Mouse (Mus musculus) liver, embryonic 15.5 days (tissue): ENCODE data around the gene Veph1. TPM values are rescaled to one million over a fixed set of nuclear protein-coding genes. Genes with fewer than 3 reads are reported as not detected.

Experiments used
- ATAC-seq: fragments of 200-750 bp; cut with Nextera tagmentation; 2 replicates; pipeline ENCODE4 v1.8.0; 2017; ENCODE audit warnings: moderate number of reproducible peaks, mild to moderate bottlenecking, moderate library complexity; ENCODE audit not compliant: insufficient read depth
- H3K27ac ChIP-seq: fragments of 300-500 bp; sonication (generic); replicated peaks from 2 replicates; pipeline ENCODE4 v1.5.1; 2015; ENCODE audit warnings: mild to moderate bottlenecking, inconsistent platforms
- H3K27me3 ChIP-seq: fragments of 300-500 bp; sonication (generic); 2 replicates; pipeline ENCODE4 v1.6.1; 2015; ENCODE audit warnings: mild to moderate bottlenecking, inconsistent platforms
- H3K36me3 ChIP-seq: fragments of 300-500 bp; sonication (generic); replicated peaks from 2 replicates; pipeline ENCODE4 v1.6.1; 2015; ENCODE audit warnings: moderate library complexity, mild to moderate bottlenecking, inconsistent platforms
- H3K4me1 ChIP-seq: fragments of 300-500 bp; sonication (generic); replicated peaks from 2 replicates; pipeline ENCODE4 v1.6.1; 2015; ENCODE audit warnings: inconsistent platforms
- H3K4me2 ChIP-seq: fragments of 300-500 bp; sonication (generic); 2 replicates; pipeline ENCODE4 v1.6.1; 2015; ENCODE audit warnings: moderate library complexity, mild to moderate bottlenecking, inconsistent platforms
- H3K4me3 ChIP-seq: fragments of 300-500 bp; sonication (generic); replicated peaks from 2 replicates; pipeline ENCODE4 v1.5.1; 2015; ENCODE audit warnings: mild to moderate bottlenecking, inconsistent platforms
- H3K9ac ChIP-seq: fragments of 300-500 bp; sonication (generic); 2 replicates; pipeline ENCODE4 v1.6.1; 2015; ENCODE audit warnings: moderate library complexity, mild to moderate bottlenecking, inconsistent platforms
- H3K9me3 ChIP-seq: fragments of 300-500 bp; sonication (generic); replicated peaks from 2 replicates; pipeline ENCODE4 v1.6.1; 2016; ENCODE audit warnings: inconsistent platforms
- WGBS: fragments of 180-500 bp; shearing (Covaris S2); methylation state at CpG from one replicate; pipeline ENCODE4 v1.1.7; 2015; ENCODE audit warnings: mixed read lengths; ENCODE audit not compliant: insufficient replicate concordance; 5-methylcytosine and 5-hydroxymethylcytosine counted together
- polyA plus RNA-seq: library from polyadenylated mRNA; unstranded; fragments of >200 nt; fragmentation: Nextera tagmentation; extraction: Ambion mirVana; gene quantifications from 2 replicates; pipeline ENCODE4 v1.2.1, GENCODE M21; 2015

The Veph1 gene
- polyA plus RNA-seq, 1 experiment from 2014 or later: 0.05 TPM

- H3K9me3 ChIP-seq: no peaks in the 10 kb centered on the region
- ATAC-seq: no peak
- H3K4me3 ChIP-seq: no peak overlapping the region
- no peaks in the 10 kb centered on the region for H3K4me1 ChIP-seq
- 47% methylated on average over 5 of the region's 5 CpGs for WGBS
- H3K27me3 ChIP-seq: no peaks in the 10 kb centered on the region
- no peaks in the 10 kb centered on the region for H3K36me3 ChIP-seq
- no peak overlapping the region for H3K4me2 ChIP-seq
- H3K9ac ChIP-seq: no peak overlapping the region
- H3K27ac ChIP-seq: no peak overlapping the region
These were observed 131.6 kb downstream of the Veph1 start for GRCm38 (mm10) chr3:66165026-66165425.

GRCm38 (mm10) chr3:66164585-66164984 is 132.1 kb downstream of the Veph1 start:
- ATAC-seq: no peak
- Histone ChIP-seq H3K9me3 (no peaks in the 10 kb centered on the region), H3K9ac (no peak overlapping the region)

GRCm38 (mm10) chr3:66162612-66163011 is 134.0 kb downstream of the Veph1 start:
- no peaks in the 10 kb centered on the region for H3K36me3 ChIP-seq
- 64% methylated on average over 6 of the region's 6 CpGs for WGBS

More at GRCm38 (mm10) chr3:66164585-66164984, 132.1 kb downstream of the Veph1 start:
- Histone ChIP-seq H3K27ac (no peak overlapping the region), H3K36me3 (no peaks in the 10 kb centered on the region), H3K4me3 (no peak overlapping the region), H3K4me2 (no peak overlapping the region), H3K27me3 (no peaks in the 10 kb centered on the region), H3K4me1 (no peaks in the 10 kb centered on the region)
- WGBS: 39% methylated on average over 3 of the region's 3 CpGs

DNA sequence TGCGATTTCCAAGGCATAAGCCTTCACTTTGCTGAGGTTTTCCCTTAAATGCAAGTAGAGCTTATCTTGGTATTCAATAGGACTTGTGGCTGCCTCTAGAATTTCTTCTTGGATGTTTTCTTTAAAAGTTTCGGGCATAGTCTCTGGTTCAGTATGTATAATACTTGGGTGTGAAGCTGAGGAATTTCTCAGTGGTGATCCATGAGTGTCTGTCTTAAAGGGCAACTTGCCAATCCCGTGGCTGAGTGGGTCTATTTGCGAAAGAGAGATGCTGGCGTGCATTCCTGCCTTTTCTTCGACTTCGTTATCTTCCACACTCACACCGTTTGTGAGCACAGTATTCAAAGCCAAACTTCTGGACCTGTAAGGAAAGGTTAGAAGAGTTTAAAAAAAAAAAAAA is 138.7 kb downstream of the Veph1 start:
- H3K36me3 ChIP-seq: no peaks in the 10 kb centered on the region
- H3K27ac ChIP-seq: no peak overlapping the region
- no peaks in the 10 kb centered on the region for H3K4me1 ChIP-seq
- H3K4me2 ChIP-seq: no peak overlapping the region
- no peak overlapping the region for H3K4me3 ChIP-seq
- 68% methylated on average over 8 of the region's 8 CpGs for WGBS
- ATAC-seq: no peak
- no peaks in the 10 kb centered on the region for H3K27me3 ChIP-seq
- H3K9ac ChIP-seq: no peak overlapping the region
- H3K9me3 ChIP-seq: no peaks in the 10 kb centered on the region

More at GRCm38 (mm10) chr3:66162612-66163011, 134.0 kb downstream of the Veph1 start:
- Histone ChIP-seq H3K9ac (no peak overlapping the region), H3K4me1 (no peaks in the 10 kb centered on the region), H3K4me3 (no peak overlapping the region), H3K27ac (no peak overlapping the region), H3K4me2 (no peak overlapping the region), H3K27me3 (no peaks in the 10 kb centered on the region), H3K9me3 (no peaks in the 10 kb centered on the region)
- ATAC-seq: no peak

GRCm38 (mm10) chr3:66137601-66138000 is 159.0 kb downstream of the Veph1 start:
- Histone ChIP-seq H3K4me1 (no peaks in the 10 kb centered on the region), H3K9me3 (no peaks in the 10 kb centered on the region), H3K4me2 (no peak overlapping the region), H3K27ac (no peak overlapping the region), H3K27me3 (no peaks in the 10 kb centered on the region), H3K36me3 (no peaks in the 10 kb centered on the region), H3K4me3 (no peak overlapping the region), H3K9ac (no peak overlapping the region)
- 60% methylated on average over 7 of the region's 7 CpGs for whole genome bisulfite sequencing
- no peak for ATAC-seq

DNA sequence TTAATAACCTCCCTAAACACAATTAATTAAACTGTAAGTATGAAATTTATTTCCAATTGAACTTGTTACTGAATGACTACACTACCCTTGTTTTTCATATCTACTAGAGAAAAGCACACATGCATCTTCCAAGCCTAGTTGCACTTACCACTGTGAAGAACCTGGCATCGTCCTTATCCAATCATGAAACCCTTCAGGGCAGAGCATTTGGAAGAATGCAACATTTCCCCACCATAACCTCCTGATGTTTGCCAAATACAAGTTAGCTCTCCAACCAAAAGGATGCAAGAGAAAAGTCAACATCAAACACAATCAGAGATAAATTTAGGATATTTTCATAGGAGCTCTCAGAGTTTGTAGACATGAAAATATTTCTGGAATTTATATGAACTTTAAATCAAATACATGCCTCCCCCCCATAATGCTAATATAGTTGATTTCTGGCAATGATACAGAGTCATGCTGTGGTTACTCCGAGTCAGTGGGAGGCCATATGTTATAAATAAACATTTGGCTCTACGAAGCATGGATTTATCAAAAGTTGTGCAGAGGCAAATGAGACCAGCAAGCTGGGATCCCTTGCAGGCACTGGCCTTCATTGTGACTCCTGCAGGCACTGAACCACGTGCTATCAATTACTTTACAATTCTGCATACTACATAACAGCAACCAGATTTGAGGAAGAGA is 165.2 kb downstream of the Veph1 start:
- Histone ChIP-seq H3K9ac (no peak overlapping the region), H3K36me3 (no peaks in the 10 kb centered on the region), H3K4me2 (no peak overlapping the region), H3K9me3 (no peaks in the 10 kb centered on the region), H3K27me3 (no peaks in the 10 kb centered on the region), H3K27ac (no peak overlapping the region), H3K4me3 (no peak overlapping the region), H3K4me1 (no peaks in the 10 kb centered on the region)
- WGBS: 45% methylated on average over 4 of the region's 4 CpGs
- no peak for ATAC-seq

DNA sequence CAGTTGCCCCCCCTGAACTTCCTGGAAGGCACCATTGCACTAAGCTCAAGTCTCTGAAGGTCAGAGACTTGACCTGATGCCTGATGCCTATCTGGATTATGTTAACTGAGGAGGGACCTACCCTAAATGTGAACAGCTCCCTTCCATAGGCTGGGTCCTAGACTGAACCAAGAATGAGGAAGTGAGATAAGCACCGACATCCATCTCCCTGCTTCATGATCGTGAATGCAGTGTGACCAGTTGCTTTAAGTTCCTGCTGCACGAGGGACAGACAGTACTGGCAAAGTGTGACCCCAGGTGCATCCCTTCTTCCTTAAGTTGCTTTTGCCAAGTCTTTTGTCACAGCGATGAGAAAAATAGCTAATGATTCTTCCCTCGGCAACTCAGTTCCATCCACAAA is 166.9 kb downstream of the Veph1 start:
- no peaks in the 10 kb centered on the region for H3K9me3 ChIP-seq
- no peaks in the 10 kb centered on the region for H3K4me1 ChIP-seq
- no peaks in the 10 kb centered on the region for H3K27me3 ChIP-seq
- no peak overlapping the region for H3K4me2 ChIP-seq
- H3K9ac ChIP-seq: no peak overlapping the region
- ATAC-seq: no peak
- no peak overlapping the region for H3K4me3 ChIP-seq
- H3K27ac ChIP-seq: no peak overlapping the region
- no peaks in the 10 kb centered on the region for H3K36me3 ChIP-seq
- 26% methylated on average over 5 of the region's 5 CpGs for WGBS

GRCm38 (mm10) chr3:66105493-66105892 is 191.1 kb downstream of the Veph1 start:
- Histone ChIP-seq H3K9ac (no peak overlapping the region), H3K4me1 (no peaks in the 10 kb centered on the region), H3K27me3 (no peaks in the 10 kb centered on the region), H3K27ac (no peak overlapping the region), H3K4me3 (no peak overlapping the region), H3K36me3 (no peaks in the 10 kb centered on the region), H3K4me2 (no peak overlapping the region), H3K9me3 (no peaks in the 10 kb centered on the region)
- WGBS: 59% methylated on average over 5 of the region's 5 CpGs
- ATAC-seq: no peak

GRCm38 (mm10) chr3:66102599-66102932 is 194.1 kb downstream of the Veph1 start:
- Histone ChIP-seq H3K9me3 (no peaks in the 10 kb centered on the region), H3K4me3 (no peak overlapping the region), H3K4me1 (no peaks in the 10 kb centered on the region), H3K9ac (no peak overlapping the region), H3K36me3 (no peaks in the 10 kb centered on the region), H3K27ac (no peak overlapping the region), H3K4me2 (no peak overlapping the region), H3K27me3 (no peaks in the 10 kb centered on the region)
- ATAC-seq: no peak
- 60% methylated on average over 3 of the region's 3 CpGs for WGBS

GRCm38 (mm10) chr3:66101809-66102598 is 194.6 kb downstream of the Veph1 start:
- Histone ChIP-seq H3K9ac (no peak overlapping the region), H3K4me1 (no peaks in the 10 kb centered on the region), H3K4me2 (no peak overlapping the region), H3K9me3 (no peaks in the 10 kb centered on the region), H3K4me3 (no peak overlapping the region), H3K27me3 (no peaks in the 10 kb centered on the region), H3K36me3 (no peaks in the 10 kb centered on the region), H3K27ac (no peak overlapping the region)
- ATAC-seq: no peak
- WGBS: 62% methylated on average over 11 of the region's 11 CpGs

- Histone ChIP-seq H3K9ac (no peak overlapping the region), H3K9me3 (no peaks in the 10 kb centered on the region), H3K4me2 (no peak overlapping the region), H3K4me1 (no peaks in the 10 kb centered on the region), H3K27ac (no peak overlapping the region), H3K27me3 (no peaks in the 10 kb centered on the region), H3K36me3 (no peaks in the 10 kb centered on the region), H3K4me3 (no peak overlapping the region)
- WGBS: 68% methylated on average over 2 of the region's 2 CpGs
- no peak for ATAC-seq
These were observed 195.6 kb downstream of the Veph1 start for GRCm38 (mm10) chr3:66101074-66101473.
